Mouse (Mus musculus) intestine, embryonic 15.5 days (tissue): ENCODE results near the gene Tcp10a. TPM values are rescaled to one million over a fixed set of nuclear protein-coding genes. Genes with fewer than 3 reads are reported as not detected.
"Not testable (repeated sequence)": the region's sequence is repeated elsewhere in the genome, so short reads cannot be mapped to it uniquely, and the experiment has no call there.

Experiments
- ATAC-seq: fragments of 200-750 bp; cut with Nextera tagmentation; 2 replicates; pipeline ENCODE4 v1.8.0; 2017; ENCODE audit warnings: moderate TSS enrichment, moderate library complexity
- H3K27ac ChIP-seq: fragments of 300-500 bp; sonication (generic); 2 replicates; pipeline ENCODE4 v1.5.1; 2015; ENCODE audit warnings: mild to moderate bottlenecking, inconsistent platforms
- H3K27me3 ChIP-seq: fragments of 300-500 bp; sonication (generic); replicated peaks from 2 replicates; pipeline ENCODE4 v1.6.1; 2015; ENCODE audit warnings: inconsistent platforms
- H3K36me3 ChIP-seq: fragments of 300-500 bp; sonication (generic); 2 replicates; pipeline ENCODE4 v1.6.1; 2015; ENCODE audit warnings: inconsistent platforms
- H3K4me1 ChIP-seq: fragments of 300-500 bp; sonication (generic); replicated peaks from 2 replicates; pipeline ENCODE4 v1.6.1; 2015; ENCODE audit warnings: inconsistent platforms
- H3K4me2 ChIP-seq: fragments of 300-500 bp; sonication (generic); replicated peaks from 2 replicates; pipeline ENCODE4 v1.6.1; 2015; ENCODE audit warnings: mild to moderate bottlenecking, inconsistent platforms
- H3K4me3 ChIP-seq: fragments of 300-500 bp; sonication (generic); replicated peaks from 2 replicates; pipeline ENCODE4 v1.5.1; 2015; ENCODE audit warnings: inconsistent platforms
- H3K9ac ChIP-seq: fragments of 300-500 bp; sonication (generic); 2 replicates; pipeline ENCODE4 v1.6.1; 2015; ENCODE audit warnings: inconsistent platforms
- H3K9me3 ChIP-seq: fragments of 300-500 bp; sonication (generic); 2 replicates; pipeline ENCODE4 v1.6.1; 2016; ENCODE audit warnings: inconsistent platforms
- WGBS: fragments of 180-500 bp; shearing (Covaris S2); methylation state at CpG from one replicate; pipeline ENCODE4 v1.1.7; 2015; 5-methylcytosine and 5-hydroxymethylcytosine counted together
- polyA plus RNA-seq: library from polyadenylated mRNA; unstranded; fragments of >200 nt; fragmentation: Nextera tagmentation; extraction: Ambion mirVana; gene quantifications from 2 replicates; pipeline ENCODE4 v1.2.1, GENCODE M21; 2015

Tcp10a gene
- polyA plus RNA-seq, 1 experiment from 2014 or later = not detected

DNA sequence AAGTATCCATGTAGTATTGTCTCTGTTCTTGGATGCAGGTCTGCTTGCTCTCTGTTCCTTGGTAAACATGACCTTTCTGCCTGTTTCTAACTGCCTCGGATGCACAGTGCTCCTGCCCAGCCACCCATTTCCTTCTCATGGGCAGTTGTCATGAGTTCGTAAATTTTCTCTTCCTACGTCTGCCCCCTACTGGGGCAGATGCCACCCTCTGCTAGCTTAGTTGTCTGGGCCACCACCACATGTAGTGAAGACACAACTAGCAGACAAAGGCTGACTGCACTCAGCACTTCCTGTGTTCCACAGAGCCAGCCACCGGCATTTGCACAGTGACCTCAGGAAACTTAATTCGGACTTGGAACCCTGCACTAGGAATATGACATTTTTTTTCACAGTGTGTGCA lies 8.3 kb downstream of the Tcp10a start:
- ATAC-seq, H3K9me3 ChIP-seq, H3K27me3 ChIP-seq, H3K4me3 ChIP-seq, H3K4me2 ChIP-seq, H3K27ac ChIP-seq, H3K4me1 ChIP-seq, H3K9ac ChIP-seq, H3K36me3 ChIP-seq: not testable (repeated sequence)
- 78% methylated on average over 4 of the region's 5 CpGs for WGBS

DNA sequence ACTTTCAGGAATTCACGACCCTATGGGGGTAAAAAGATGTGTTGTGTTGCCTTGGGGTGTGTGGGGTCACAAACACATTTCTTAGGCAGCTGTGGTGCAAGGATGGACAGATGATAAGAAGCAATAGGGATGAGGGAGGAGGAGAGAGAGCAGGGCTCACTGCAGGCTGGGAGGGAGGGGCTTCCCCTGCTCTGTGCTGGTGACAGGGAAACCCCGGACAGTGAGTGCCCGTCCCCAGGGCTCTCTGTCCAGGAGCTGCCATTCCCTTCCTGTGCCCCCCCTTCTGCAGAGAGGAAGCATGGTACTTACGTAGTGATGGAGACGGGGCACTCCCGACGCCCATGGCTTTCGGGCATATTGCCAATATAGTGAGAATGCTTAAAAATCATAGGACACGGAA lies 12.9 kb downstream of the Tcp10a start:
- H3K36me3 ChIP-seq, H3K4me3 ChIP-seq, H3K27ac ChIP-seq, ATAC-seq, H3K4me1 ChIP-seq, H3K27me3 ChIP-seq, H3K4me2 ChIP-seq, H3K9ac ChIP-seq, H3K9me3 ChIP-seq: not testable (repeated sequence)
- WGBS = 81% methylated on average over 7 of the region's 9 CpGs

DNA sequence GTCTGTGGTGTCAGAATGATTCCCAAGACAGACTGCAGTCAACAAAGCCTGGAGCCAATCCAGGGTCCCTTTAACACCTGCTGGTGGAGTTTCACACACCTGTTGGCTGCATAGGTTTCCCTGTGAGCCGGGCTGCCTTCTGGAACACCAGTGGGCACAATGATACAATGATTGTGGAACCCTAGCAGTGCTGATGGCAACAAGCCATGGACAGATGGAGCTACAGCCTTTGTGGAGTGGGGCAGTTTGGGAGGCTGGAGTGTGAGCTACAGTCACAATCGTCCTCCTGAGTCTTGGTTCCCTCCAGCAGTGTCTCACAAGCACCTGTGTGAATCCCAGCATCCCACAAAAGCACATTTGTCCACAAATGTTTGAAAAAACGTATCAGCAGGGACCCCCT lies 24.3 kb downstream of the Tcp10a start:
- not testable (repeated sequence) for H3K4me3 ChIP-seq, H3K4me2 ChIP-seq, ATAC-seq, H3K36me3 ChIP-seq, H3K27ac ChIP-seq, H3K27me3 ChIP-seq, H3K9me3 ChIP-seq, H3K4me1 ChIP-seq, H3K9ac ChIP-seq
- WGBS = 58% methylated on average over 2 of the region's 3 CpGs

DNA sequence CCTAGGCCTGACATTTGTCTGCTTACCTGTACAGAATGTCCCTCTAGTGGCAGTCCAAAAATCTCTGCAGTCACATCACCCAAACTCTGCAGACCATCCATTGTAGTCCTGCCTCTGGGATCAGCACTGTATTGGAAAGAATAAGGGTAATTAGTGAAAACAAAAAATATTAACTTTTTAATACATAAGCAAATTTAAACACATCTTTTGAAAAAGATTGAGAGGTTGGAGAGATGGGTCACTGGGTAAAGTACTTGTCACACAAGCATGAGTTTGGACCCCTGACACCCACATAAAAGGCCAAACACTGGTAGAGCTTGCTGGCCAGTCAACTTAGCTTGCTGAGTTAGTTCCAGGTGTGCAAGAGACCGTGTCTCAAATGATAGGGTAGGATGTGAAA lies 28.1 kb downstream of the Tcp10a start, which contains the start of gene Ttll2:
Gene Ttll2, minus strand, starts transcription at position 101 of the 400 bp plus-strand sequence.
- 89% methylated on average over 1 of the region's 1 CpGs for WGBS
- not testable (repeated sequence) for H3K36me3 ChIP-seq, H3K4me1 ChIP-seq, ATAC-seq, H3K4me3 ChIP-seq, H3K27ac ChIP-seq, H3K27me3 ChIP-seq, H3K9me3 ChIP-seq, H3K4me2 ChIP-seq, H3K9ac ChIP-seq

DNA sequence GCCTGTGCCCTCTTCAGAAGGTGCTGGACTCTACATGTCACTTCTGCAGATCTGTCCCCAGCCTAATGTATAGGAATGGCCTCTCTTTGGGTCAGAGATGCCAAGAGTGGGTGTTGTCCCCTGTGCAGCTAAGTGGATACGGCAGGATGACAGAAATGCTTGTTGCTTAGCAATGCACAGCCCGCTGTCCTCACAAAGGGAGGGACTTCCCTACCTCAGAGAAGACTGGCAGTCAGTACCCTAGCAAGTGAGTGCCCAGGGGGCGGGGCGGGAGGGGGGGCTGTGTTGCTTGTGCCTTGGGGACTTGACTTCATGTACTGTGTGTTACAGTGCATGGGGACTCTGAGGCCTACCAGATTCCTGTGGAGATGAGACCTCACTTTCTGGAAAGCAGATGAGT lies 35.4 kb downstream of the Tcp10a start:
- H3K27ac ChIP-seq, H3K9ac ChIP-seq, ATAC-seq, H3K27me3 ChIP-seq, H3K9me3 ChIP-seq, H3K36me3 ChIP-seq, H3K4me2 ChIP-seq, H3K4me1 ChIP-seq, H3K4me3 ChIP-seq: not testable (repeated sequence)
- 84% methylated on average over 4 of the region's 4 CpGs for whole genome bisulfite sequencing

DNA sequence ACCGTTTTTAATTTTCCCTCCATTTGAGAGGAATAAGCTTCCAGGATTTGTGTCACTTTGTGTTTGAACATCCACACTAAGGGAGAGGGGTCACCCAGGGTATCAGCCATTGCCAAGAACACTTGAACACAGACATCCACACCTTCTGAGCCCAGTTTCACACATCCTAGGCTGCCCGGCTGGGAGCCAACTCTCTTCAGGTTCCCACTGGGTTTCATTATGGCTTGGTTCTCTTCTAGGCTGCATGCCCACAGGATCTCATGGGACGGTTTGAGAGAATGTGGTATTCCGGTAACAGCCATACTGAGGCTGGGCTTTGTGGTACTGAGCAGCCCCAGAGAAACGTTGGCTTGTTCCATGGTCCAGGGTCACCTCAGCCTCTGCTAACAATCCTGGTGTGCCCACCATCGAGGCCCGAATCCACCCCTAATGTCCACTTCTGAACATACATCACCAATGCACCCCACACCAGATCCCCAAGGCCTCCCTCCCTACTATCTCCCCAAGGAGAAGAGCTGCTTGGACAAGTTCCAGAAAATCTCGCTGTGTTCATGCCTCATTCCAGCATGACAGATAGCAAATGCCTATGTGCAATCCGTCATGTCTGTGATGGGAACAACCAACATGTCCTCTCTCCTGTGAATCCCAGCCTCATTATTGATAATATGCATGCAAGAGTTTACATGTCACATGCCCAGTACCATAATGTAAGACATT lies 36.5 kb downstream of the Tcp10a start:
- H3K27me3 ChIP-seq, H3K4me3 ChIP-seq, H3K36me3 ChIP-seq, ATAC-seq, H3K4me1 ChIP-seq, H3K9ac ChIP-seq, H3K9me3 ChIP-seq, H3K4me2 ChIP-seq, H3K27ac ChIP-seq: not testable (repeated sequence)
- 81% methylated on average over 9 of the region's 9 CpGs for WGBS

DNA sequence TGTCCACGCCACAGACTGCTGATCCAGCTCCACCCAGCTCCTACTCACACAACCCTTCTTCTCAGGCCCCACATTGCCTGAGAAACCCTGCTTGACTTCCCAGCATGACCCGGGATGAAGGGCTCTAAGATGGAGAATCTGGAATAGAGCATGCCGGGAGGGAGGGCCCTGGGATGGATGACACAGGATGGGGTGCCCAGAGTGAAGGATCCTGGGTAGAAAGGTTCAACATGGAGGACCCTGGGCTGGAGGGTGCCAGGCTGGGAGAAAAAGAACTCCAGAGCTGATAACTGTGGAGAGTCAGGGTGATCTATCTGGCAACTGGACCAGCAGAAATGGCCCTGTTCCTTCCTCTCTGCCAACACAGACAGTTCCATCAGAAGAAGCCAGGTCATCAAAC lies 41.2 kb downstream of the Tcp10a start:
- not testable (repeated sequence) for H3K27ac ChIP-seq, H3K4me2 ChIP-seq, H3K4me3 ChIP-seq, H3K9me3 ChIP-seq, ATAC-seq, H3K36me3 ChIP-seq, H3K27me3 ChIP-seq, H3K9ac ChIP-seq, H3K4me1 ChIP-seq
- WGBS = no CpG with 5 or more reads among the region's 3 CpGs

DNA sequence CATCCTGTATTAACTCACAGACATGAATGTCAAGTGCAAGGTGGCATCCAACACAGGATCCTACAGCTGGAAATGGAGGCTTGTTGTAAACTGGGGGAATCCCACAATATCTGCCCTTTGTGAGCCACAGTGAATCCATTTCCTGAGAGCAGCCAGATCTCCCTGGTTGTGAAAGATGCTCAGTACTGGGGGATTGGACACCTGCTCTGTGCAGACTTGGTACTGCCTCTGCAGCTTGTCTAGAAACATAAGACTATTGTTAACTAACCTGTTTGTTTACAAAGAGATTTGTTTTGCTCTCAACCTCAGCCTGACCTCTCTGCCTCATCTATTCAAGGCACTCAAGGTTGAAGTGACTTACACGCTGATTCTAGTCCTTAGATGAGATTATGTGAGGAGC lies 41.8 kb downstream of the Tcp10a start:
- ATAC-seq, H3K9me3 ChIP-seq, H3K27me3 ChIP-seq, H3K36me3 ChIP-seq, H3K4me3 ChIP-seq, H3K9ac ChIP-seq, H3K4me2 ChIP-seq, H3K4me1 ChIP-seq, H3K27ac ChIP-seq: not testable (repeated sequence)
- WGBS = 0% methylated on average over 1 of the region's 1 CpGs

DNA sequence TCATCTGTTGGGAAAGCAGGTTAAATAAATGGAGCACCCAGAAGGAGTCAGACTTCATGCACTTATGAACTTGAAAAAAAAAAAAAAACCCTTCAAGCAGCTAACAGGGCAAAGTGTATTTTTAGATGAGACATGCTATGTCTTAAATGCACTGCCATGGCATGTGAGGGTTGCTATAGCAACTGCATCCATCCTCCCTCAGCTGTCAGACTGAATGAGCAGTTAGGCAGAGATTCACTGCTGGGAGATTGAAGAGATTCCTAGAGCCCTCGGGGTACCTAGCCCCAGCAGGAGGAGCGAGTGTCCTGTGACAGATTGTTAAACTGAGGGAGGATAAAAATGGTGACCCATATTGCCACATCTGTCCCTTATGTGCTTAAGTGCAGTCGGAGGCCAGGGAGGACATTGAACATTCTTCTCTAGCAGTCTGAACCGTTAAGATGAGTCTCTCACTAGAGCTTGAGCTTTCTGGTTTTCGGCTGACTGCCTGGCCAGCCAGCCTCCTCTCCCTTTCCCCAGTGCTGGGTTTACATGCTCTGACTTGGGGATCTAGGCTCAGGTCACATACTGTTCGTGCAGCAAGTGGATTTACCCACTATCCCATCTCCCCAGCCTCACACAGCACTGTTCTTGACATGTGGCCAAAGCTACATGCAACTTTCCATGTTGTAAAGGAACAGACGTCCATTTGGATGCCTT lies 42.4 kb downstream of the Tcp10a start:
- H3K4me3 ChIP-seq, H3K36me3 ChIP-seq, H3K27me3 ChIP-seq, H3K4me1 ChIP-seq, ATAC-seq, H3K9me3 ChIP-seq, H3K27ac ChIP-seq, H3K9ac ChIP-seq, H3K4me2 ChIP-seq: not testable (repeated sequence)
- WGBS = 50% methylated on average over 5 of the region's 7 CpGs

DNA sequence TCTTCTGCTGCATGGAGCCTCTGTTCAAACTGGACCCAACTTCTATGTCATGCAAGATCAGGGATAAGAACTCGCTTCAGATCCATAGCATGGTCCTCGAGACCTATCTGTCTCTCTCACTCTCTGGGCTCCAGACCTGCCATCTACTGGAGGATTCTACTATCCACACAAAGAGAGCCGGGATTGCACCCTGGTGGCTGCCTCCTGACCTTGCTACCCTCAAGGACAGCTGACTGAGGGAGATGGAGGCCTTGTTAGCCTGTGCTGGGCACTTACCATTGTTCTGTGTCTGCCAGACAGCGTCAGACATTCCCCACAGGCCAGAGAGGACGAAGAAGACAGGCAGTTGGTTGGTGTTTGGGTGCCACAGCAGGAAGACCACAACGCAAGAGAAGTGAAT lies 45.0 kb downstream of the Tcp10a start:
- H3K27ac ChIP-seq, H3K4me3 ChIP-seq, H3K4me1 ChIP-seq, ATAC-seq, H3K9ac ChIP-seq, H3K36me3 ChIP-seq, H3K4me2 ChIP-seq, H3K9me3 ChIP-seq, H3K27me3 ChIP-seq: not testable (repeated sequence)
- 64% methylated on average over 6 of the region's 6 CpGs for WGBS

DNA sequence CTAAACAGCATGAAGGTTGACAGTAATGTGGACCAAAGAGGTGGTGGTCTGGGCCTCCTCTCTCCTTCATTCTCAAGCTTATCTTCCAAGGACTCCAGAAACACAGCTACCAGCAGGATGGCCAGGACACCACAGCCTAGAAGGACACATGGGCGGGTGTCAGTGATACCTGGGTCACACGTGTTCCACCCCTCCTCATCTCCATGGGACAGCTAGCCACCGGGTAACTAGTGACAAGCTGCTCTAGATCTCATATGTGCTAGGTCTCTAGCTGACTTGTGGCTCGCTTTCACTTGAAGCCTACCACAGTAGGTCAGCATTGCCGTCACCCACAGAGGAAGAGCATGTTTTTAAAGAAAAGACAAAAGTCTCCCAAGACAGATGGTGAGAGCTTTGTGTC lies 47.4 kb downstream of the Tcp10a start, which contains the start of gene Gm49630:
Gene Gm49630, minus strand, starts transcription at position 101 of the 400 bp plus-strand sequence.
- ATAC-seq, H3K4me2 ChIP-seq, H3K27ac ChIP-seq, H3K9me3 ChIP-seq, H3K4me3 ChIP-seq, H3K27me3 ChIP-seq, H3K9ac ChIP-seq, H3K4me1 ChIP-seq, H3K36me3 ChIP-seq: not testable (repeated sequence)
- WGBS = 93% methylated on average over 3 of the region's 5 CpGs

DNA sequence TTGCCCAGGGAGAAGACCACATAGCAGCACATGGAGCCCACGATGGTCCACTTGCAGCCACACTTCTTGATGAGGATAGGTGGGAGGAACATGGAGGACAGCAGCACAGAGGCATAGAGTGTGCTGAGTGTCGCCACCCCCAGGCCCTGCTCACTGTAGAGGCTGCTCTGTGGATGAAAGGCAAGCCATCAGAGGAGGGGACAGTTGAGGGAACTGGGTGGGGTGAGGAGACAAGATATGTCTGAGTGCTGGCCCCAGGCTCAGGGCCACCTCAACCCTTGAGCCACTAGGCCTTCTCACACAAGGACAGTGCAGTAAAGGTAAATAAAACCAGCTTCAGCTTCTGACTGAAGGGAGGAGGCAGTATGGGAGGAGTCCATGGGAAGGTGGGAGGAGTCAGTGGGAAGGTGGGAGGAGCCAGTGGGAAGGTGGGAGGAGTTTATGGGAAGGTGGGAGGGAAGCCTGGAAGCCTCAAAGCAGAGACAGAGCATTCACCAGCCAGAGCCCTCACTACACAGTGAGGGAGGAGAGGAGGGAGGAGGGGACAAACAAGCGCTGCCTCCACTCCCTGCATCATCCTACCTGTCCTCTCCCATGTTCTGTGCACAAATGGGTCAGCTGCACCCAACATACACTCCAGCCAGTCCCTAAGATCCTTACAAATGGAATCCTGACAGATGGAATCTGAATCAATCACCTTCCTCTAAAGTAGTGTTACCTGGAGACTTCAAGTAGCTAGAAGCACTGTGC lies 52.7 kb downstream of the Tcp10a start:
- not testable (repeated sequence) for H3K27me3 ChIP-seq, H3K27ac ChIP-seq, H3K4me2 ChIP-seq, H3K4me1 ChIP-seq, H3K9me3 ChIP-seq, H3K36me3 ChIP-seq, H3K4me3 ChIP-seq, H3K9ac ChIP-seq
- WGBS = 100% methylated on average over 1 of the region's 3 CpGs
- peak; percentile 66 for ATAC-seq
